Mouse (Mus musculus) macrophage (primary cell): ENCODE measurements around the gene Camta1. TPM values are rescaled to one million over a fixed set of nuclear protein-coding genes. Genes with fewer than 3 reads are reported as not detected.
"Not testable (repeated sequence)": the region's sequence is repeated elsewhere in the genome, so short reads cannot be mapped to it uniquely, and the experiment has no call there.

ENCODE experiments used
- H3K27ac ChIP-seq: fragments of 350-480 bp; formaldehyde crosslinking; 2 replicates; pipeline ENCODE4 v1.9.0; 2021
- H3K36me3 ChIP-seq: fragments of 350-480 bp; formaldehyde crosslinking; 2 replicates; pipeline ENCODE4 v1.9.0; 2021; ENCODE audit errors: inconsistent target
- H3K4me3 ChIP-seq: fragments of 350-480 bp; formaldehyde crosslinking; 2 replicates; pipeline ENCODE4 v1.9.0; 2021; ENCODE audit errors: inconsistent target
- H3K79me2 ChIP-seq: fragments of 350-480 bp; formaldehyde crosslinking; 2 replicates; pipeline ENCODE4 v1.9.0; 2021; ENCODE audit errors: inconsistent target
- WGBS: methylation state at CpG from one replicate; pipeline ENCODE4 v1.1.7; 2026; ENCODE audit warnings: inconsistent platforms; ENCODE audit not compliant: missing documents; 5-methylcytosine and 5-hydroxymethylcytosine counted together
- polyA plus RNA-seq: library from polyadenylated mRNA; stranded (reverse); fragments of 250-400 nt; gene quantifications from 3 replicates; pipeline ENCODE4 v1.2.4, GENCODE M21; 2018; ENCODE audit warnings: inconsistent platforms

Gene Camta1
- polyA plus RNA-seq, 1 experiment from 2014 or later: 8.7 TPM

GRCm38 (mm10) chr4:150879631-150880030 is 982.0 kb downstream of the Camta1 start:
- Histone ChIP-seq H3K79me2 (no peaks in the 10 kb centered on the region), H3K36me3 (no peaks in the 10 kb centered on the region), H3K4me3 (no peak overlapping the region), H3K27ac (no peak overlapping the region)
- WGBS: 96% methylated on average over 22 of the region's 22 CpGs

- no peak overlapping the region for H3K27ac ChIP-seq
- H3K79me2 ChIP-seq: no peaks in the 10 kb centered on the region
- no peaks in the 10 kb centered on the region for H3K36me3 ChIP-seq
- 94% methylated on average over 10 of the region's 10 CpGs for WGBS
- H3K4me3 ChIP-seq: no peak overlapping the region
These were observed 986.3 kb downstream of the Camta1 start for GRCm38 (mm10) chr4:150875393-150875792.

GRCm38 (mm10) chr4:150874416-150874815 is 987.3 kb downstream of the Camta1 start:
- H3K4me3 ChIP-seq, H3K79me2 ChIP-seq, H3K36me3 ChIP-seq, H3K27ac ChIP-seq: not testable (repeated sequence)
- WGBS: 24% methylated on average over 4 of the region's 4 CpGs

GRCm38 (mm10) chr4:150872681-150873080 is 989.0 kb downstream of the Camta1 start:
- H3K27ac ChIP-seq: no peak overlapping the region
- H3K4me3 ChIP-seq: no peak overlapping the region
- WGBS: 95% methylated on average over 8 of the region's 8 CpGs
- H3K79me2 ChIP-seq: no peaks in the 10 kb centered on the region
- H3K36me3 ChIP-seq: no peaks in the 10 kb centered on the region

GRCm38 (mm10) chr4:150872139-150872651 is 989.5 kb downstream of the Camta1 start:
- Histone ChIP-seq H3K79me2 (no peaks in the 10 kb centered on the region), H3K36me3 (peaks cover 2% of the 10 kb centered on the region; the same call in 1 of the 2 replicates), H3K27ac (no peak overlapping the region), H3K4me3 (no peak overlapping the region)
- 95% methylated on average over 9 of the region's 9 CpGs for WGBS

- no peak overlapping the region for H3K4me3 ChIP-seq
- H3K36me3 ChIP-seq: peaks cover 8% of the 10 kb centered on the region; the same call in 1 of the 2 replicates
- no peak overlapping the region for H3K27ac ChIP-seq
- no peaks in the 10 kb centered on the region for H3K79me2 ChIP-seq
- 91% methylated on average over 10 of the region's 10 CpGs for WGBS
These were observed 990.1 kb downstream of the Camta1 start for GRCm38 (mm10) chr4:150871392-150872138.

GRCm38 (mm10) chr4:150870963-150871391 is 990.7 kb downstream of the Camta1 start:
- no peak overlapping the region for H3K4me3 ChIP-seq
- 92% methylated on average over 13 of the region's 13 CpGs for WGBS
- H3K27ac ChIP-seq: no peak overlapping the region
- no peaks in the 10 kb centered on the region for H3K79me2 ChIP-seq
- peaks cover 14% of the 10 kb centered on the region; the same call in 1 of the 2 replicates for H3K36me3 ChIP-seq

- Histone ChIP-seq H3K4me3 (no peak overlapping the region), H3K79me2 (no peaks in the 10 kb centered on the region), H3K36me3 (peaks cover 15% of the 10 kb centered on the region; the same call in 1 of the 2 replicates), H3K27ac (no peak overlapping the region)
- 64% methylated on average over 17 of the region's 17 CpGs for WGBS
These were observed 992.1 kb downstream of the Camta1 start for GRCm38 (mm10) chr4:150869276-150870197.

- Histone ChIP-seq H3K79me2 (no peaks in the 10 kb centered on the region), H3K27ac (no peak overlapping the region), H3K4me3 (no peak overlapping the region), H3K36me3 (peaks cover 15% of the 10 kb centered on the region; the same call in 1 of the 2 replicates)
- 95% methylated on average over 2 of the region's 2 CpGs for WGBS
These were observed 992.8 kb downstream of the Camta1 start for GRCm38 (mm10) chr4:150868859-150869258.

GRCm38 (mm10) chr4:150868161-150868560 is 993.5 kb downstream of the Camta1 start:
- H3K79me2 ChIP-seq: no peaks in the 10 kb centered on the region
- 98% methylated on average over 6 of the region's 6 CpGs for WGBS

More at GRCm38 (mm10) chr4:150868161-150868560, 993.5 kb downstream of the Camta1 start:
- H3K27ac ChIP-seq: no peak overlapping the region
- H3K36me3 ChIP-seq: peaks cover 15% of the 10 kb centered on the region; the same call in 1 of the 2 replicates
- H3K4me3 ChIP-seq: no peak overlapping the region

Other genes starting within 250 kb of the Camta1 start
- gene Dnajc11, start 71.8 kb upstream of the Camta1 start, polyA plus RNA-seq: 27.8 to 45.3 TPM (median 43.7 TPM) in 3 replicates
- 5.4 to 24.7 TPM (median 14.9 TPM) in 3 replicates for gene Thap3, start 127.1 kb upstream of the Camta1 start, polyA plus RNA-seq
- gene Phf13, start 134.4 kb upstream of the Camta1 start, polyA plus RNA-seq: 7.5 to 11.5 TPM (median 10.7 TPM) in 3 replicates
- gene Klhl21, start 146.9 kb upstream of the Camta1 start, polyA plus RNA-seq: 5.1 to 13.0 TPM (median 8.0 TPM) in 3 replicates
- gene Zbtb48, start 165.8 kb upstream of the Camta1 start, polyA plus RNA-seq: 3.5 to 5.0 TPM (median 4.8 TPM) in 3 replicates
- not detected in 3 replicates for gene Tas1r1, start 176.7 kb upstream of the Camta1 start, polyA plus RNA-seq
- gene Nol9, start 177.4 kb upstream of the Camta1 start, polyA plus RNA-seq: 12.0 to 24.1 TPM (median 14.8 TPM) in 3 replicates
- 1.00 to 1.5 TPM (median 1.1 TPM) in 3 replicates for gene Plekhg5, start 210.6 kb upstream of the Camta1 start, polyA plus RNA-seq